14 mouse cellular contexts compared by ENCODE assay signal in the genomic region with DNA sequence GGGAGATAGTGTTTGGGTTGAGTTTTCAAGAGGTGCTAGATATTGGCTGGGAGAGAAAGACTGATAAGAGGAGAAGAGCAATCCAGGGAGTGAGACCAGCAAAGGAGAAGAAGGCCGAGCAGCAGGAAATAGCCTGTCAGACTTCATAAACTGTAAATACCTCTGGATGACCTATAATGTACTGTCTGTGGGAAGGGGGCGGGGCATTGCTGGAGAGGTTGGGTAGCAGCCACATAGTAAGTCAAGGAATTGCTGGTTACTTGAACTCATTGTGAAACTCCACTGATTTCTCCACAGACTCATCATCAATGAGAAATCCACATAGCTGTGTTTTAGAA.
DNase-seq lines count a peak whose midpoint lies in the region.
"Had no signal": no experiment of that assay in that cellular context is flagged by ENCODE, and none has a peak within 500 bp of the region (broad histone marks: within the 10 kb centered on the region; RNA-seq: fewer than 3 reads in every experiment).

No protein-coding gene starts in this region.

- H3K27me3 ChIP-seq in limb, embryonic 10.5 days (ENCODE audit: low read depth, poor library complexity, severe bottlenecking): no peaks in the 10 kb centered on the region
- H3K27me3 ChIP-seq: heart, embryonic 12.5 days; liver, embryonic 15.5 days; midbrain, embryonic 15.5 days had no signal

- H3K27ac ChIP-seq in limb, embryonic 10.5 days: peak overlapping the region; percentile 7; the same call in 1 of the 2 replicates
- H3K27ac ChIP-seq: liver, embryonic 15.5 days; midbrain, embryonic 15.5 days had no signal

- DNase-seq in embryo, embryonic 10.5 days (ENCODE audit: low spot score): peak; percentile 14
- no peak for DNase-seq in embryo, embryonic 11 days
- peak; percentile 14 for DNase-seq in lung, adult 18-20 months
- DNase-seq in lung, postnatal 25 days (ENCODE audit: low spot score): no peak
- no peak for DNase-seq in limb, embryonic 10.5 days (ENCODE audit: low spot score)
- DNase-seq in yolk sac, embryonic 10.5 days (ENCODE audit: low spot score): peak; percentile 63
- no peak for DNase-seq in testis, postnatal 14 days (ENCODE audit: low spot score)
- DNase-seq in retina, embryonic 14.5 days (ENCODE audit: low spot score): no peak
- DNase-seq: cerebellum, adult 8-10 months; right cerebral cortex, postnatal 14 days had no signal

- no peak overlapping the region for H3K4me3 ChIP-seq in limb, embryonic 10.5 days
- H3K4me3 ChIP-seq: erythroblast, embryonic 14.5 days; heart, embryonic 12.5 days; liver, embryonic 15.5 days; midbrain, embryonic 15.5 days had no signal

- 60% methylated on average over 2 of the region's 2 CpGs for WGBS in limb, embryonic 10.5 days

- H3K9me3 ChIP-seq in limb, embryonic 10.5 days (replicated peaks): no peaks in the 10 kb centered on the region
- H3K9me3 ChIP-seq: heart, embryonic 12.5 days; liver, embryonic 15.5 days; midbrain, embryonic 15.5 days had no signal

- peaks cover 45% of the 10 kb centered on the region for H3K4me1 ChIP-seq in limb, embryonic 10.5 days
- H3K4me1 ChIP-seq: liver, embryonic 15.5 days; midbrain, embryonic 15.5 days had no signal

- H3K36me3 ChIP-seq in limb, embryonic 10.5 days: no peaks in the 10 kb centered on the region
- H3K36me3 ChIP-seq: heart, embryonic 12.5 days; liver, embryonic 15.5 days; midbrain, embryonic 15.5 days had no signal

Comparison
In these comparisons a context has a peak if more than half of its experiments do, and no peak if none do; other contexts are left out.
1. DNase-seq: peak in embryo, embryonic 10.5 days (single experiment), lung, adult 18-20 months (2 of 2) and yolk sac, embryonic 10.5 days (single experiment); none in embryo, embryonic 11 days (single experiment), lung, postnatal 25 days (single experiment), limb, embryonic 10.5 days (single experiment), testis, postnatal 14 days (single experiment) and retina, embryonic 14.5 days (single experiment).